Mouse (Mus musculus) heart, adult 9 months (tissue): ENCODE results near the gene Col26a1.
"Not testable (repeated sequence)": the region's sequence is repeated elsewhere in the genome, so short reads cannot be mapped to it uniquely, and the experiment has no call there.

Source experiments
- DNase-seq, 2 experiments: peaks; one replicate each; pipeline ENCODE4 v3.0.0; 2022; ENCODE audit warnings: low spot score in 2 of 2

The Col26a1 gene

DNA sequence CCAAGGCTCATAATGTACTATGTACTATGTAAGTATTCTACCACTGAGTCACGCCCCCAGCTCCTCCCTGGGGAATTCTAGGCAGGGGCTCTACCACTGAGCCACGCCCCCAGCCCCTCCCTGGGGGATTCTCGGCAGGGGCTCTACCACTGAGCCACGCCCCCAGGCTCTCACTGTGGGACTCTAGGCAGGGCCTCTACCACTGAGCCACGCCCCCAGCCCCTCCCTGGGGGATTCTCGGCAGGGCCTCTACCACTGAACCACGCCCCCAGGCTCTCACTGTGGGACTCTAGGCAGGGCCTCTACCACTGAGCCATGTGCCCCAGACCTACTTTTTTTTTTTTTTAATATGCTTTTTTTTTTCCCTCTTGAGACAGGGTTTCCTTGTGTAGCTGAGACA, 129.8 kb downstream of the Col26a1 start:
- not testable (repeated sequence) for DNase-seq

DNA sequence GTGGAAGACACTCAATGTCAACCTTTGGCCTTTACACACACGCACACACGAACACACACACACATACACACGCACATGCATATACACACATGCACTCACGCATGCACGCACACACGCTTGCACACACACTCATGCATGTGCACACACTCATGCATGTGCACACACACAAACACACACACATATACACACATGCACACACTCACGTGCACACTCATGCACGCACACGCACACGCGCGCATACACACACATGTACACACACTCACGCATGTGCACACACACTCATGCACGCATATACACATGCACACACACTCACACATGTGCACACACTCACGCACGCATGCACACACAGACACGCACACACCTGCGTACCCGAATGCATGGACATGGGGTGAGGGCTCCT, 130.9 kb downstream of the Col26a1 start:
- DNase-seq = no peak

DNA sequence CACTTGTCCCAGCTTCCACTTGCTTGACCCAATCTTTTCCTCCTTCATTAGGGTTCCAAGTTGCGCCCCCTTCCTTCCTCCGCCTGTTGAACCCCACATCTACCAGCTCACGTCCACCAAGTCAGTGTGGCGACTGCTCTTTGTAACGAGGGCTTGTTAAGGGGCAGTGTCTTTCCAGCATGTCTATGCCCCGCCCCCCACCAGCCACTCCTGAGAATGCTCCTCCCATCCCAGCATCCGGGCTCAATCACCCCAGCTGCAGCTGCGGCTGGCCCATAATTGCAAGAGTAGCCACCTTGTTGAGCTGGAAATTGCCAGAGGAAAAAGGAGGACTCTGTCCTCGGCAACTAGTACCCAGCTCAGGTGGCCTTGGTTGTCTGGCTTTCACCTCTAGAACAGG, 136.4 kb downstream of the Col26a1 start:
- no peak for DNase-seq

DNA sequence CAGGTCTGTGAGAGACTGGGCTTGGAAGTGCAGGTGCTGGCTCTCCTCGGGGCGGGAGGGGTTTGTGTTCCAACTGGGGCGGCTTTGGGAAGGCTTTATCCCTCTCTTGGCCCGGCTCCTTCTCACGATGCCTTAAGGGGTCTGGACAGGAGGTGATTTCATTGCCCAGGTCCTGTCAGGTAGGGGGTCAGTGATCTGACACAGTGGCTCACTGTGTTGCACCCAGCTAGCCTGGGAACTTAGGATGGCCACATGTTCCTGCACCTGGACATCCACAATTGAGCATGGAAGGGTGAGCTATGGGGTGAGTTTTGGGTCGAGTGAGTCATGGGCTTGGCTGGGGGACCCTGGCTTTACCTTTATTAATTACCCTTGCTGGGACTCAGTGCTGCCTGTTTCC, 144.1 kb downstream of the Col26a1 start:
- no peak for DNase-seq

DNA sequence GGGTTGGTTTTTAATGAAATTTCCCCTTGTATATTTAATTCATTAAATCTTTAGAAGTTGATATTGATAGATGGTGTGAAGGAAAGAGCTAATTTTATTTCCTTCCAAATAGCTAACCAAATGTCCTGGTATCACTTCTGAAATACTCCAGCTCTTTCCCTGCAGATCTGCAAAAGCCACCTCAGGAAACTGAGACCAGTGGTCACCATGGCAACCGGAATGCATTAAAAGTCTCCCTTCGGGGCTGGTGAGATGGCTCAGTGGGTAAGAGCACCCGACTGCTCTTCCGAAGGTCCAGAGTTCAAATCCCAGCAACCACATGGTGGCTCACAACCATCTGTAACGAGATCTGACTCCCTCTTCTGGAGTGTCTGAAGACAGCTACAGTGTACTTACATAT, 156.7 kb downstream of the Col26a1 start:
- DNase-seq = not testable (repeated sequence)

DNA sequence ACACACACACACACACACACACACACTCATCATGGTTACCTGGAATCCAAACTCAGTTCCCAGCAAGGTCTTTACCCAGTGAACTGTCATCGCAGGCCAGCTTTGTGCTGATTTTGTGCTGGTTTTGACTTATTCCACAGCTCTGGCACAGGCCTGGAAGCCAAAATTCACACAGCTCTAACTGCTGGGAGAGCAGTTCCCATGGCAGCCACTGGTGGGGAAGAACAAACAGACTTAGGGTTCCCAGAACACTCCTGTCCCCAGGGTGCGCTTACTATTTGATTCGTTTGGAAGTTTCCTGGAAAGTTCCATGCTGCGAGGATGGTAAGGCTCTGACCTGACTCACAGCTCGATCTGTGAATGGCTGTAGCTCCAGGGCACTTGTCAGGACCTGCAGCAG, 161.4 kb downstream of the Col26a1 start:
- DNase-seq = no peak

DNA sequence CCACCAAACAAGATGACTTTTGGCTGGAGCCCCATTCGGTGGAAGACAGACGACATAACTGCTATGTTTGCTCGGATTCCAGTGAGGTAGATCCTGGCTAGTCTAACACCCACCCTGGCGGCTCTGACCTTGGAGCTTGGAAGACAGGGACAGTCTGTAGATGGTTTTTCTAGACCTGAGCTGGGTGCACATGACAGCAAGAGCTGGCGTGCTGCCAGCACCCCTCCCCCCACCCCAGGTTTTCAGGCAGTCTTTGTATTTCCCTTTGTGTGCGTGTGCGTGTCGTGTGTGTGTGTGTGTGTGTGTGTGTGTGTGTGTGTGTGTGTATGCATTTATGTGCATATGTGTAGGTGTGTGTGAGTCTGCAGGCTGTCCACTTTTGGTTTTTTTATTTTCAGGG, 164.4 kb downstream of the Col26a1 start:
- DNase-seq = no peak

DNA sequence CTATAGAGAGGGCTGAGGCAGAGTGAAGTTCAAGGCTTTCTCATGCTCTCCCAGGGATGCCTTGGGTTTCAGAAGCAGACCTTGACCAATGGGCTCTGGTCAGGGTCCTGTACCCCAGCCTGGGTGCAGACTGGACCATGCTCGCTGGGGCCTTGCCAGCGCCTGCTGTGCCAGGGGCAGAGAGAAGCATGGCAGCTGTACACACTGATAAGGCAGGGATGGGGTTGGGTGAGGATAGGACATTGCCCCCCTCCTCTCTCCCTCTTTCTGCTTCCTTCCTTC, 165.5 kb downstream of the Col26a1 start:
- DNase-seq = no peak

DNA sequence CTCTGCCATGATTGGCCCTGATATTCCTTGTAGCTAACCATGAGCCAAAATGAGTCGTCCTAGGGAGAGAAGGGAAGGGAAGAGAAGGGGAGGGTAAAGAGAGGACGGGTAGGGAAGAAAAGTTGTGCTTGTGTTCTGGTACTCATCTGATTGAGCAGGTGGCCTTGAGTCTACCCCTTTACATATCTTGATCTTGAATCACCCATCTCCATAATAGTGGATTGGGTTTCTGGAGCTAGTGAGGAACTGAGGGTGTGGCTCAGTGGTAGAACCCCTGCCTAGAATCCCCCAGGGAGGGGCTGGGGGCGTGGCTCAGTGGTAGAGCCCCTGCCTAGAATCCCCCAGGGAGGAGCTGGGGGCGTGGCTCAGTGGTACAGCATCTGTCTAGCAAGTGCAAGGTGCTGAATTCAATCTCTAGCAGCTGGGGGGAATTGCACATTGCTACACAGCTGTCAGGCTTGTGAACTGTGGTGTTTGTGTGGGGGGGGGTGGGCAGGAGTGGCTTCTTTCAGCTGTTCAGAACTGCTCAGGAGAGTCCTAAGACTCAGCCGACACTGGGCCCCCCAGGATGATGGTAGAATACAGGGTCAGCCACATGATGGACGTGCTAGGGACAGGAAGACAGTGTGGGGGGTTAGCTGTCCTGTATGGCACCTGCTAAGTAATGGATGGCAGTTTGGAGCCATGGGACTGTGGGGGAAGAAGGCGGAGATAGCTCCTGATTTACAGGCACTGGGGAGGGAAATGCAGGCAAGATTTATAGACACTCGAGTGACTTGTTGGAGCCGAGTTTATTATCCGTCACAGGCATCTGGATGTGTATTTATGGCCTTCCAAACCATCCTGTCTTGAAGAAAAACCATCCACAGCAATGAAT, 166.1 kb downstream of the Col26a1 start:
- DNase-seq = no peak

DNA sequence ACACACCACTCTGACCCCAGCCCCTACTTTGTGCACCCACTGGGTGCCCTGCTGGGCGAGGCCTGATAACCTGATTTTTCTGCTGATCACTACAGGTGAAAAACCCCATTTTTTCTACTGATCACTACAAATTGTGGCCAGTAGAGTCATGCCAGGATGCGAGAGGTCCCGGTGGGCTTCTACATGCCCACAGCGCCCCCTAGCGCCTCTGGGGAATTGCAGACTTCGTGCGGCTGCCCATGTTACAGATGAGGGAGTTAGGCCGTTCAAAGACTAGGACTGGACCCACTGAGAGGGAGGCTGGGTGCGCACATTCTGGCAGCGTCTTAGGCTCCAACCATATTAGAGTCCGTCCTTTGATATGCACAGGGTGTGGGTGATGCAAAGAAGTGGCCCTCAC, 168.1 kb downstream of the Col26a1 start:
- no peak for DNase-seq

DNA sequence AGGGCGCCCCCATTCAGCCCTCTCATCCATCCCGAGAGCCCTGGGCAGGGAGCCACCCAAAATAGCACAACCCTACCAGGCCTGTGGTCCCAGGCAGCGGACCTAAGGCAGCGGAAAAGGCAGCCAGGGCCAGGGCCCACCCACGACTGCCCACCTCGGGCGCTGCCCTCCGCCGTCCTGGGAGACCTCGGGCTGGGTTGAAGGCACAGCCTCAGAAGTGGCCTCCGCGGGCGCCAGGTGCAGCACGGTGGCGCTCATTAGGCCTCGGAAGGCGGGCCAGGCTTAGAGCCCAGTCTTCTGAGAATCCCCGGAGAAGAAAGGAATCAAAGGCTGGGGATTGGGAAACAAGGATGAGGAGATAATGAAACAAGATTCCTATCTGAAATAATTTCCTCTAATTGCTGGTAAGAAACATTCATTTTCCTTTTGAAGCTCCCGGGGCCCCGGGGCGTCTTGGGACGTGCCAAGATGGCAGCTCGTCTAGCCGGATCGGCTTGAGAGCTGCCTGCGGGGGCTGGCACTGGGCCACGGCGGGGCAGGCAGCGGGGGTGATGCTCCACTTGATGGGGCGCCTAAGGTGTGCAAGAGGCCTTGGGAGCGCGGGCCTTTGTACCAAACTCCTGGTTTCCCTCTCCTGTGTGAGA, 168.7 kb downstream of the Col26a1 start:
- DNase-seq = no peak

DNA sequence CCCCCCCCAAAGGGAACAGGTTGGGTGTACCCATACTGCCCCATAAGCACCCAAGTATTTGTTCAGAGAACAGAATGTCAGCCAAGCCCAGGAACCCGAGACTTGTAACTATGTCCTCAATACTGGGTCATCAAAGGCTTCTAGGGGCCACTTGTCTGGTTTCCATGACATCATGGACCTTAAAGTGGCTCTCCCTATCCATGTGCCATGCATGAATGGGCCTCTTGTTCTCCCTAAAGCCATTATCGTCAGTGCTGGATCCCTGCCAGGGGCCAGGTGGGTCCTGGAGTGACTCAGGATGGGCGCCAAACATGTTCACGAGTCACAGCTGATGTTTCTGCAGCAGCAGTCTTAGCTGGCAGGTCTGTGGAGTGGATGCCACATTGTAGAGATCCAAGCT, 172.3 kb downstream of the Col26a1 start:
- no peak for DNase-seq

DNA sequence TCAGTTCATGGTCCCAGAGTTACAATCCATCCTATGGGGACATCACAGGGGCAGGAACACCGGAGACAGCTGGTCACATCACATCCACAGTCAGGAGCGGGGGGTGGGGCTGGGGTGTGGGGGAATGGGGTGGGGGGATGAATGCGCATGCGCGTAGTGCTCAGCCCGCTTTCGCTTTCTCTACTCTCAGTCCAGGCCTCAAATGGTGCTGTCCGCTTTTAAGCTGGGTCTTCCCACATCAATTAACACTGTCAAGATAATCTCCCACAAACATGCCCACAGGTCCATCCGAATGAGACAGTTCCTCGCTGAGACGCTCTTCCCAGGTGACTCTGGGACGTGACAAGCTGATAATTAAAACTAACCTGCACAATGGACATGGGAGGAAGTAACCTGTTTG, 174.9 kb downstream of the Col26a1 start:
- DNase-seq = no peak

DNA sequence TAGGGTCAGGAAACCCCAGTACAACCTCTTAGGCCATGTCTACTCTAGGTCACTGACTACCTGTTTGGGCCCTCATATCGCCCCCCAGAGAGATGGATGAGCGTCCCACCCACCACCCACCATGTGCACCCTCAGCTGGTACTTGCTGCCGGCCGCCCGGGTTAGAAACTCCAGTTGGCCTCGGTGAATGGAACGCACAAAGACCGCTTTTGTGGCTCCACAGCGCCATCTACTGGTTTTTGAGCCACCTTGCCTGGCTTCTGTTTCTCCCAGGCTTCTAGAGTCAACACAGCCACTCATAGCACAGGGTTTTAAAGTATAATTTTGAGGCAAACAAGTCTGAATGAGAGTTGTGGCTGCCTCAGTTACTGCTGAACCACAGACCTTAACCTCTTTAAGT, 176.2 kb downstream of the Col26a1 start:
- DNase-seq = peak in 1 of 2 experiments; percentile 35

DNA sequence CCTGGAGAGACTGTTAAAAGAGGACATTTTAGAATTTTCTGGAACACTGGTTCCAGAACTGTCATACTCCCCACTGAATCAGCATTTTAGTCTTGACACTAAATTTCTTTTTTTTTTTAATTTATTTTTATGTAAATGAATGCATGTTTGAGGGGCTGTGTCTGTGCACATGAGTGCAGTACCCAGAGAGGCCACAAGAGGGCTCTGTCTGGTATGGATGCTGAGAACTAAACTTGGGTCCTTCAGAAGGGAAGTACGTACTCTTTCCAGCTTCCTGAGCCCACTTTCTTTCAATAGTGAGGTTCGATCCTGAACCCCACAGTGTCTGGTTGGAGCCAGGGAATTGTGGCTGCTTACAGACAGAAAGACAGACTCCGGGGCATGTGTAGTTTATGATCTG, 177.5 kb downstream of the Col26a1 start:
- DNase-seq = no peak

DNA sequence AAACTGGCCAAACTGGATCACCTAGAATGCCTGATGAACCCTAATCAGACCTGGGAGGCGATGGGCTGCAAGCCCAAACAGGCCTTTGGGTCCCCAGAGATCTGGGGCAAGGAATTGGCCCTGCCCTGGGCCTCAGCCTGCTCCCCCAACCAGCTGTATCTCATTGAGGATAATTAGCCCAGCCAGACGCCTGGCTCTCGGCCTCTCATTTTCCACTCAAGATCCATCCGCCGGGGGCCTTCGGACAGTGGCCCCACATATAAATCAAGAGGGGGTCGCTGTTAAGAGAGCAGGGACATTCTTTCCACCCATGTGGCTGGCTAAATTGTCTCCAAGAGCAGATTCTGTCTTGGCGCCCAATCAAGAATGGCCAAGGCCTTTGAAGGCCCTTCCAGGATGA, 178.9 kb downstream of the Col26a1 start:
- no peak for DNase-seq

DNA sequence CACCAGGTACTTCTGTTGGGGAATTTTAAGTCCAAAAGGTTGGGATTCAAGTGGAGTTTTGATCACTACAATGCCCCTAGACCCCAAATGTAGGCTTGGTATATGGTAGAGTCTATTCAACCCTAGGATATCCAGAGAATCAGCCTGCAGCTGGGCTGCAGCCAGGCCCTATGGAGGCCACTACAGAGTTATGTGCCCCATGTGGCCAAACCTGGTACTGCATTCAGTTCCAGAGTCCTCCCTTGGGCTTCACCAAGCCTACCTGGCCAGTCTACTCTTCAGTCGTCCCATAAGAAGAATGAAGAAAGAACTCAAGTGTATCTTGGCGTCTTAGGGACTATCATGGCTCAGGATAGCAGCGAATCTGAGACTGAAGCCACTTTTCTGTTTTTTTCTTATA, 179.3 kb downstream of the Col26a1 start:
- peak; percentile 11 to 37 for DNase-seq

DNA sequence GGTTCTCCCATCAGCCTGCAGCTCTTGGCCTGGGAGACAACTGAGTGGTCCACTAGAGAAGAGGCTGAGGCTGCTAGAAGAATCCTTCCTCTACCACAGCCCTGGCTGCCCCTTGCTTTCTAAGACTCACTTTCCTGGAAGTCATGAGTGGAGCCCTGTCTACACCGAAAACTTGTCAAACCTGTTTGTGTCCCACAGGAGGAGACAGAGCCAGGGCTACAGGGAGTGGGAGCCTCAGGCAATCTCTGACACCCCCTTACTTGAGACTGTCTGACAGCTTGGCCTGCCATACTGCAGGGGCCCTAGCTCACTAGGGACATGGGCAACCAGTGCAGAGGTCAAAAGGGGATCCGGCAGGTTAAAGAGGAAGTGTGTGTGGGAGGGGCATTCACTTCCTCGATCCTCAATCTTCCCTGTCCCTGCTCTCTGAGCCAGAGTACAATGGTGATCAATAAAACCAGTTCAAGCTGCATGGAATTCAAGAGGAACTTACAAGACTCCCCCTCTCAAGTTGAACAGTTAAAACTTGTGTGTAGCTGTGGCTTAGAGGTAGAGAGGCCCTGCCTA, 180.8 kb downstream of the Col26a1 start:
- DNase-seq = no peak

DNA sequence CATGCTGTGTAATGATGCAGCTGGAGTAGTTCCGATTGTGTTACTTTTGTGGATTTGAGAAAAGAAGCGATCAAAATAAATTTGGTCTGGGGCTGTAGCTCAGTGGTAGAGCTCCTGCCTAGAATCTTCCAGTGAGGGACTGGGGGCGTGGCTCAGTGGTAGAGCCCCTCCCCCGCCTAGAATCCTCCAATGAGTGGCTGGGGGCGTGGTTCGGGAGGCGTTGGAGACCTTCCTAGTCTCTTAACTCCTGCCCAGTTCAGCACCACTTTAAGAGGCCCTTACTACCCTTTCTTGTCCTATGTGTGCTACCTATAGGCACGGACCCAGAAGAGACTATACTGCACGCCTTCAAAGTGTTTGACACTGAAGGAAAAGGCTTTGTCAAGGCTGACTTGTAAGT, 185.4 kb downstream of the Col26a1 start:
- no peak for DNase-seq

DNA sequence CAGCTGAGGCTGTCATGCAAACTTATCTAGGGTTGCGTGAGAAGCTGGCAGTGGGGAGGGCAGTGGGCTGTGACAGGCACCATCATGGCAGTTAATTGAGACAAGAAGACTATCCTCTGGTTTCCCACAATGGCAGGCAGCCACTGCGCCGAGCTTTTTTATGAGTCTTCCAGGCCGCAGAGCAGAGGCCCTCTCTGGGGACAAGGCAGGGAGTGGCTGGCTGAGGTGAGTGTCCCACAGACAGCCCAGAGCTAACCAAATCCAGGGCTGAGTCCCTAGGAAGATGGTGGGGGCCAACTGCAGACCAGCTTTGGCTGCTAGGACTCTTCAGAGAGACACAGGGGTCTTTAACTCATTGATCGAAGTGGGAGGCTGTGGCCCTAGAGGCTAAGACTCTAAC, 186.5 kb downstream of the Col26a1 start:
- DNase-seq = no peak

DNA sequence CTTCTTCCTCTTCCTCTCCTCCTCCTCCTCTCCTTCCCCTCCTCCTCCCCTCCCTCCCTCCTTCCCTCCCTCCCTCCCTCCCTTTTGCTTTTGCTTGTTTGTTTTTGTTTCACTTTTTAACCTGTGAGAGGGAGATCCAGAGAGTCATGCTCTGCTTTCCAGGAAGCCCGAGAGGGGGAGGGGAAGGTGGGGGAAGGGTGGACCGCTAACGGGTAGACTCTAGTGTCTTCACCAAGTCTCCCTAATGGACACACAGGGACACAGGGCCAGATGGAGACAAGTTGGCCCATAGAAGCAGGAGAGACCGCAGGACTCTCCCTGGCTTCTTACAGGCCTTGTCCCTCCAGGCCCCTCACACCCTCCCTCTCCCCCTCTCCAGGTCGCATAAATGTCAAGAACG, 188.0 kb downstream of the Col26a1 start:
- DNase-seq = no peak

DNA sequence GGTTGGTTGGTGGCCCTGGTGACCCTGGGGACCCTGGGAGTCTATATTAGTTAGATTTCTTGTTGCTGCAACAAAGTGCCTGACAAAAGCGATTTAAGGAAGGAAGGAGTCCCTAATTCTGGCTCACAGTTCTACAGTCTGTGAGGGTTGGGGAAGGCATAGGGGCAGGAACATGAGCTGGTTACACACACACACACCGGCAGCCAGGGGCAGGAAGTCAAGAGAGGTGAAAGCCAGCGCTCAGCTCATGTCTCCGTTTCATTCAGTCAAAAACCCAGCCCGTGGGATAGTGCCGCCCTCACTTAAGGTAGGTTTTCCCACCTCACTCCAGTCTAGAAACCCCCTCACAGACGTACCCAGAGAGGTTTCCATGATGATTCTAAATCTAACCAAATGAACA, 189.6 kb downstream of the Col26a1 start:
- DNase-seq = no peak

DNA sequence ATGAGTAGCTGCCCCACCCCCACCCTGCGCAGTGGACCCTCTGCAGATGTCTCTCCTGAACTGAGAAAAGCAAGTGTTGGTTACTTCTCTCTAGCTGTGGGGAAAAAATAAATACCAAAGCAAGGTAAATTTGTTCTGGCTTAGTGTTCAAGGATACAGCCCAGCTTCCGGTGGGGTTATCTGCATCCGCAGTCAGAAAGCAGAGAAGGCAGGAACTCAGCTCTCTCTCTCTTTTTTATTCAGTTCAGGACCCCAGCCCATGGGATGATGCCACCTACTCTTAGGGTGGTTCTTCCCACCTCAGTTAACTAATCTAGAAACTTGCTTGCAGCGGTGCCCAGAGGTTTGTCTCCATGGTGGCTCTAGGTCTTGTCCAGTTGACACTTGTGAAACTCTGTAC, 190.2 kb downstream of the Col26a1 start, which contains the start of gene Myl10:
TSS of gene Myl10 (plus strand) at position 363 of the 400 bp plus-strand sequence.
- DNase-seq = no peak
